Mouse (Mus musculus) T-cell, adult 2 months (primary cell): ENCODE results near the gene Pde1c.
"Not testable (repeated sequence)": the region's sequence is repeated elsewhere in the genome, so short reads cannot be mapped to it uniquely, and the experiment has no call there.

Source experiments
- DNase-seq: peaks from one replicate; pipeline ENCODE4 v3.0.0; 2022; ENCODE audit warnings: low spot score

Pde1c gene

DNA sequence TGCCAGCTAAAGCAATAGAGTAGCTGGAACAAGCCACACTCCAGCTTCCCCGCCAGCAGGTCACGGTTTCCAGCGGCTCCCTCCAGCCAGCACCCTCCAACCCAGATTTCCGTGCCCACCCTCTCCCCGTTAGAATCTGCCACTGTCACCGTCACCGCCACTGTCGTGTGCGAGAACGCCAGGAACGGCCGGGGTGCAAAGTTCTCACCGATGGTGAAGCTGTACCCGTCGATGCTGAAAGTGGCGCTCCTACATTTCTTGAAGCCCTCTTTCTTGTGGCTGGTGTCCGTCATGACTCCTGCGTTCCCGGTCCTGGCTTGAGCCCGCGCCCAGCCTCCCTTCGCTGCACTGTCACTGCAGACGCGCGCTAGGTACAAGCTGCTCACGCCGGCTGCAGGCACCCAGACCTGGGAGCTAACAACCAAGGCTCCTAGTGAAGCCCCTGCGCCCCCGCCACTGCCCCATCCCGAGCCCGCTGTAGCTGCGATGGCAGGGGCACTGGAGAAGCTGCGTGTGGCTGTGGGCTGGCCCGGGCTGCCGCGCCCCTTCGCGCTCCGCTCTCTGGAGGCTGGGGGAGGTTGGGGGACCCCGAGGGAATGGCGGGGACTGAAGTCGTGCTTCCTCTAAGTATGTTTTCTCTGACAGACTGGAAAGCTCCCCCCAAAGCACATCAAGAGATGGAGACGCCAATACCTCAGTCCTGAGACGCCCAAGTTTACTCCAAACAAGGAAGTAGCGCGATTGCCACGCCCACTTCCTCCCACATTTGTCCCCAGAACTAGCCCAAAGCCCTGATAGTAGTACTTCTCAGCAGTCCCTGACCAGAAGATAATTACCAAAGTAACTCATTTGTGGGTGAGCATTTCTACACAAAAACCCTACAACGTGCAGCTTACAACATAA lies at the start of gene Pde1c:
Gene Pde1c, minus strand, starts transcription at position 634 of the 903 bp plus-strand sequence.
- no peak for DNase-seq

DNA sequence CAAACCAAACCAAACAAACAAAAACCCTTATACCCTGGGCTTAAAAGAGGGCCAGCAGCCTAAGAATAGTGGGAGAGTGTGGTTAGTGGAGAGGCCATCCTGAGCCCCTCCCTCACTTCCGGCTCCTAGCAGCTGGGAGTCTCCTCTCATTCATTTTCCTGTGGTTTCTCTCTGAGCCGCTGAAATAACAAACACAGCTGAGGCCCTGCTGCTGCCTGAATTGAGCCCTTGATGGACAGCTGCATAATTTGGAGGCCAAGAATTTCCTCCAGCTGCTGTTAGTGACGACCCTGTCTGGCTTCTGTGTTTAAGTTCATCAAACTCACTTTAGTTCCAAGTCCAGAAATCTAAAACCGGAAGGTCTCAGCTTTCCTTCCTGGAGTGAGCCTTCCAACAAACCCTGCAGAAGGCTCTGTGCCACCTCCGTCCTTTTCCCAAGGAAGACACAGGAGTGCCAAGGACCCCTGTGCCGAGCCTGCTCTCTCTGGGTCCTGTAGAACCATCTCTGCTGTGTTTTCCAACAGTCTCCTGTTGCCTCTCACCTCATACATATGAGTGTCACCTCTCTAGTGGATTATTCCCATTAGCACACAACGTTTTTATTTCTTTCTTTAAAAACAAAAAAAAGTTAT lies 48.2 kb upstream of the Pde1c start:
- DNase-seq = no peak

GRCm38 (mm10) chr6:56616228-56616981 lies 47.5 kb upstream of the Pde1c start:
- DNase-seq = no peak

- DNase-seq = not testable (repeated sequence)
Observed at GRCm38 (mm10) chr6:56609529-56609928, 40.6 kb upstream of the Pde1c start.

GRCm38 (mm10) chr6:56608277-56608676 lies 39.4 kb upstream of the Pde1c start:
- peak; percentile 41 for DNase-seq

- no peak for DNase-seq
Observed at GRCm38 (mm10) chr6:56579568-56579967, 10.7 kb upstream of the Pde1c start.

- DNase-seq = no peak
Observed at GRCm38 (mm10) chr6:56560891-56561290, 8.0 kb downstream of the Pde1c start.

GRCm38 (mm10) chr6:56560474-56560888 lies 8.4 kb downstream of the Pde1c start:
- DNase-seq = no peak

DNA sequence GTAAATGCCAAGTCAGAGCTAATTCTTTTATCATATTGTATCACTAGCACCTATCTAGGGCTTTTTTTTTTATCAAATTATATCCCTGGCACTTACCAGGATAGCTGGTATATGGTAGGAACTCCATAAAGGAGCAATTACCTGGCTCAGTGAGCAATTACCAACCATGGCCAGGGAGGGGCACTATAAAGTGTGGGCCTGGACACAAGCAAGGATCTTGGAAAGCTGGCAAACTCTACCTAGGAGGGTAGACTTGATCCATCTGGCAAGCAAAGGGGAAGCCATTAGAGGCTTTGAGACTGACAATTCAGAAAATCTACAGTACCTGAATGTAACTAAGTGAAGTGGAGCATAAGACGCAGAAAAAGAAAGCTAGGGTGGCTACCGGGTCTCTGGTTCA lies 10.2 kb downstream of the Pde1c start:
- no peak for DNase-seq

DNA sequence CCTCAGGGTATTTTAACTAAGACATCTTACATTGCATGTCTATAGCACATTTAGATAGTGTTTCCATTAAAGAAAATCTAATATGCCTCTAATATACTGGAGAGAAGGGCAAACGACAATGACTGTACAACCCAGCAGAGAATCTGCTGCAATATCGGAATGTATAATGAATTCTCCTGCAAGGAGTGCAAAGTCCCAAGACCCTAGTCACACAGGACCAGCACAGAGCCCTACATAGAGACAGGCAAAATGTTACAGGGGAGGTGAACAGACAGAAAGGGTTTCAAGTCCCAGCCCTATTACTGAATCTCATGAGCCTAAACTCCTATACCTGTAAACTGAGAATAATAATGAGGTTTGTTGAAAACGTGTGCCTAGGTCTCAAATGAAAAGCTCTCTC lies 13.1 kb downstream of the Pde1c start:
- DNase-seq = no peak

GRCm38 (mm10) chr6:56555382-56555781 lies 13.5 kb downstream of the Pde1c start:
- no peak for DNase-seq

- DNase-seq = no peak
Observed at GRCm38 (mm10) chr6:56551022-56551421, 17.9 kb downstream of the Pde1c start.

- DNase-seq = no peak
Observed at GRCm38 (mm10) chr6:56540247-56540646, 28.7 kb downstream of the Pde1c start.

DNA sequence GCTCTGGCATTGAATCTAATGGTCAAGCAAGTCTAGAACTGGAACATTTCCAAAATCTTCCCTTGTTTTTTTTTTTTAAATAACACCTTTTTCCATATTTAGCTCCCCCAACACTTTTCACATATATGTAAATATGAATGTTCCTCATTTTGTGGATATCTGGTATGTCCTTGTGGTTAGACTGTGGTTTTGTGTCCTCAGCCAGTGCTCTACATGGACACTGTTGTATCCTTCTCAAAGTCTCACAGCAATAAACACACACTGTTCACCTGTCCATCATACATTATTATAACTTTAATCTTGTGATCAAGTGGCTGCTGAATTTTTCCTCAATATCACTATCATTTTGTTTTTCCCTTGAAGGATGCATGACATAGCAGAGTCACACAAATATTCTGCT lies 34.2 kb downstream of the Pde1c start:
- DNase-seq = no peak

GRCm38 (mm10) chr6:56532257-56532656 lies 36.6 kb downstream of the Pde1c start:
- DNase-seq = no peak

DNA sequence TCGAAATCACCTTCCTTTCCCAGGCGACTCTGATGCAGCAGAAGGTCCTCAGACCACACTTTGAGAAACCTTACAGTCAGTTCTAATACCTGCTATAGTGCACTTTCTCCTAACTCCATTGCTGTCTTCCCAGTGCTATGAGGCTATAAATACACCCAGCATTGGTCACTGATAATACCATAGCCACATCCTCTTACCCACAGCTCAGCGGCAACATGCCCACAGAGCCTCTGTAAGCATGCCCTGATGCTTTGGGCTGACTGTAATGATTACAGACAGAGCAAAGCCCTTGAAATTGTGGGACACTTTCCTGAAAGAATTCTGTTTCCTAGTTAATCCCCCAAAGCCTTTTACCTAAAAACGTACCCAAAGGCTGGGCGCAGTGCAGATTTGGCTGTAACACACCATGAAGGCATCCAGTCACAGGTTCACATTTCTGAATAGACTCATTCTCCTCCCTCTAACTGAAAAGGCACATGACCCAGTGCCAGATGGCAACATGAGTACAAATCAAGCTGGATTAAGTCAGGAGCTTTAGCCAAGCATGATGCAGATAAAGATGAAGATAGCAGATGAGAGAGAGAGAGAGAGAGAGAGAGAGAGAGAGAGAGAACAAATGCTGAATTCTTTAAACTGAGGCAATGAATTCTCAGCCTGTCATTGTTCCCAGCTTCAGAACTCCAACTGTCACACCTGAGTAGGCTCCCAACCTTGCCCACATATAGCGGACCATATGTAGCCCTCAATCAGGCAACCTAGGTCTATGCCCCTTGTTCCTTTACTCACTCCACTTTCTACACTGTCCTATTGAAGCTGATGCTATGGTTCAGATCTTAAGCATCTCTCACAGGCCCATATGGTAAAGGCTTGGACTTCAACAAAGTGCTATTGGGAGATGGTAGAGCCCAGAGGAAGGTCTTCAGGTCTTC lies 44.7 kb downstream of the Pde1c start:
- DNase-seq = no peak

- DNase-seq = no peak
Observed at GRCm38 (mm10) chr6:56489161-56489560, 79.7 kb downstream of the Pde1c start.

DNA sequence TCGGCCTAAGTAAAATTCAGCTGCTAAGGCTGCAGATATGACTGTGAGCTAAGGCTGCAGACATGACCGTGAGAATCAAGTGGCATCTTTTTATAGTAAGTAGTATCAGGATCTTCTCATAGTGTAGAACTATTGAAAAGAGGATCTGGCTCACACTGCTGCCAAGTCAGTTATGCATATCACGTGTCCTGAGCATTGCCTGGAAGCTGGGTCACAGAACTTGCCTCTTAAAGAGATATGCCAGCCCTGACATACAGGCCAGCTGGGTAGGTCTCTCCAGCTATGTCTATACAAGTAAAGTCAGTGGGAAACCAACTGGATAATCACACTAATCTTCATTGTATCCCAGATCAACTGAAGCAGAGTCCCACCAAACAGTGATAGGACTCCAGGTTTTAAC lies 83.8 kb downstream of the Pde1c start:
- DNase-seq = no peak

DNA sequence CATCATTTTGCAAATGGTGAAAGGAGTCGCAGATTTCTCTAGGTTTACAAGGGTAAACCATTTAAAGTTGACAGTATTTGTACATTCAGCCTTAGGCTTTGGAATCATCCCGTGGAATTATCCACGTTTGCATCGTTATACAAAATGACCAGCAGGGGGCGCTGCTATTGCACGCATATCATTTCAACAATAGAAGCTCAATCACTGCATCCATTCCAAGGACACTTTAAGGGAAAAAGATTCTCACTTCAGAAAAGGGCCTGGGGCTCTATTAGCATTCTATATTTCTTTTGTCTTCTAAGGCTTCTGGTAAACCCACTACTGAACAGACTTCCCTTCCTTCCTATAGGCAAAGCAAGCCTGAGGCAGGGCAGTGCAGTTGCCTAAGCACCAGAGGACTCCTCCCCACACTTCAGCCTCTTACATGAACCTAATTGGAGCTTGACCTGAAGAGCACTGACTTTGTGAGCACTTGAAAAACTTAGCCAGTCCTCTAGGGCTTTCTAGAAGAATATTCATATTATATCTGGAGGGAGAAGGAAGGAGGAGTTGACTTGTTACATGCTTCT lies 87.9 kb downstream of the Pde1c start:
- no peak for DNase-seq

GRCm38 (mm10) chr6:56476581-56476980 lies 92.3 kb downstream of the Pde1c start:
- no peak for DNase-seq

DNA sequence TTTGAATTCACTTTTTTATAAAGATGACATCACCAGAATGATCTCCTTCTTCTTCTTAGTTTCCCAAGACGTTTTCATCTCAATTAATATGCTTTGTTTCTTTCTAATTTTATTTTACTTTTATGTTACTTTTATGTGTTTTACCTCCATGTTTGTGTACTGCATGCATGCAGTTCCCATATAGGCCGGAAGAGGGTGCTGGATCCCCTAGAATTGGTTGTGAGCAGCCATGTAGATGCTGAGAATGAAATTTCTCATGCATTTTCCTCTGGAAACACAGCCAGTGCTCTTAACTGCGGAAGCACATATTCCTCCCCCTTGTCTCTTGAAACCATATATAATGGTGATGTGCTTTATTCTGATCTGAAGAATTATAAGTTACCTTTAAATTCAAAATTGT lies 110.8 kb downstream of the Pde1c start:
- no peak for DNase-seq
